Mouse (Mus musculus): ENCODE results near the gene Scn1b. TPM values are rescaled to one million over a fixed set of nuclear protein-coding genes. Genes with fewer than 3 reads are reported as not detected.

Scn1b gene
- polyA plus RNA-seq (2015; fragmentation: Nextera tagmentation; extraction: Ambion mirVana) = 7.1 and 7.8 TPM in 2 replicates

GRCm38 (mm10) chr7:31126851-31127724, at the start of gene Scn1b:
TSS of gene Scn1b (minus strand) at chr7:31127003.
- no peak within 1 kb of the TSS for H3K27ac ChIP-seq (replicated peaks)
- WGBS = 3% methylated on average over 35 of the region's 60 CpGs

GRCm38 (mm10) chr7:31175096-31175495, 48.3 kb upstream of the Scn1b start:
- no peak overlapping the region for H3K27ac ChIP-seq (replicated peaks)
- no peaks in the 10 kb centered on the region for H3K36me3 ChIP-seq
- no peak for ATAC-seq (ENCODE audit: insufficient number of reproducible peaks, low FRiP score, low TSS enrichment, low read depth)
- H3K9me3 ChIP-seq (replicated peaks) = no peaks in the 10 kb centered on the region
- no peak overlapping the region for H3K4me3 ChIP-seq (replicated peaks)
- WGBS = 72% methylated on average over 3 of the region's 3 CpGs
- H3K27me3 ChIP-seq = peaks cover 8% of the 10 kb centered on the region; the same call in 1 of the 2 replicates
- no peak overlapping the region for H3K4me2 ChIP-seq (replicated peaks)
- H3K9ac ChIP-seq = no peak overlapping the region
- no peaks in the 10 kb centered on the region for H3K4me1 ChIP-seq

More at GRCm38 (mm10) chr7:31126851-31127724, at the start of gene Scn1b:
- Histone ChIP-seq H3K4me3 (replicated peaks) (peak within 1 kb of the TSS; percentile 62), H3K4me1 (peaks cover 18% of the 10 kb centered on the region), H3K36me3 (peaks cover 35% of the 10 kb centered on the region), H3K9me3 (replicated peaks) (no peaks in the 10 kb centered on the region), H3K4me2 (replicated peaks) (peak within 1 kb of the TSS; percentile 98), H3K27me3 (peaks cover 15% of the 10 kb centered on the region), H3K9ac (peak within 1 kb of the TSS; percentile 47)
- ATAC-seq (ENCODE audit: insufficient number of reproducible peaks, low FRiP score, low TSS enrichment, low read depth) = peak; percentile 40

GRCm38 (mm10) chr7:31174466-31174865, 47.7 kb upstream of the Scn1b start:
- no peak for ATAC-seq (ENCODE audit: insufficient number of reproducible peaks, low FRiP score, low TSS enrichment, low read depth)
- Histone ChIP-seq H3K27ac (replicated peaks) (no peak overlapping the region), H3K4me2 (replicated peaks) (no peak overlapping the region), H3K9me3 (replicated peaks) (no peaks in the 10 kb centered on the region), H3K36me3 (no peaks in the 10 kb centered on the region), H3K9ac (no peak overlapping the region), H3K4me1 (no peaks in the 10 kb centered on the region), H3K27me3 (peaks cover 8% of the 10 kb centered on the region; the same call in 1 of the 2 replicates), H3K4me3 (replicated peaks) (no peak overlapping the region)
- 56% methylated on average over 8 of the region's 8 CpGs for WGBS

- Histone ChIP-seq H3K4me3 (replicated peaks) (no peak overlapping the region), H3K4me1 (no peaks in the 10 kb centered on the region), H3K27ac (replicated peaks) (no peak overlapping the region), H3K27me3 (no peaks in the 10 kb centered on the region), H3K9me3 (replicated peaks) (no peaks in the 10 kb centered on the region), H3K36me3 (no peaks in the 10 kb centered on the region), H3K9ac (no peak overlapping the region), H3K4me2 (replicated peaks) (no peak overlapping the region)
- ATAC-seq (ENCODE audit: insufficient number of reproducible peaks, low FRiP score, low TSS enrichment, low read depth) = no peak
- WGBS = 13% methylated on average over 2 of the region's 2 CpGs
Observed at GRCm38 (mm10) chr7:31172238-31172637, 45.4 kb upstream of the Scn1b start.

GRCm38 (mm10) chr7:31170520-31170919, 43.7 kb upstream of the Scn1b start:
- no peaks in the 10 kb centered on the region for H3K36me3 ChIP-seq
- ATAC-seq (ENCODE audit: insufficient number of reproducible peaks, low FRiP score, low TSS enrichment, low read depth) = no peak
- no peak overlapping the region for H3K9ac ChIP-seq
- WGBS = 92% methylated on average over 9 of the region's 9 CpGs
- H3K4me1 ChIP-seq = no peaks in the 10 kb centered on the region
- no peak overlapping the region for H3K4me3 ChIP-seq (replicated peaks)
- H3K27ac ChIP-seq (replicated peaks) = no peak overlapping the region
- H3K4me2 ChIP-seq (replicated peaks) = no peak overlapping the region
- H3K9me3 ChIP-seq (replicated peaks) = no peaks in the 10 kb centered on the region
- no peaks in the 10 kb centered on the region for H3K27me3 ChIP-seq

GRCm38 (mm10) chr7:31168412-31168811, 41.6 kb upstream of the Scn1b start:
- Histone ChIP-seq H3K4me3 (replicated peaks) (no peak overlapping the region), H3K4me1 (no peaks in the 10 kb centered on the region), H3K9ac (no peak overlapping the region), H3K36me3 (no peaks in the 10 kb centered on the region), H3K4me2 (replicated peaks) (no peak overlapping the region), H3K27me3 (no peaks in the 10 kb centered on the region), H3K9me3 (replicated peaks) (no peaks in the 10 kb centered on the region), H3K27ac (replicated peaks) (no peak overlapping the region)
- ATAC-seq (ENCODE audit: insufficient number of reproducible peaks, low FRiP score, low TSS enrichment, low read depth) = peak; percentile 73; the same call in 1 of the 2 replicates
- WGBS = 43% methylated on average over 8 of the region's 8 CpGs

DNA sequence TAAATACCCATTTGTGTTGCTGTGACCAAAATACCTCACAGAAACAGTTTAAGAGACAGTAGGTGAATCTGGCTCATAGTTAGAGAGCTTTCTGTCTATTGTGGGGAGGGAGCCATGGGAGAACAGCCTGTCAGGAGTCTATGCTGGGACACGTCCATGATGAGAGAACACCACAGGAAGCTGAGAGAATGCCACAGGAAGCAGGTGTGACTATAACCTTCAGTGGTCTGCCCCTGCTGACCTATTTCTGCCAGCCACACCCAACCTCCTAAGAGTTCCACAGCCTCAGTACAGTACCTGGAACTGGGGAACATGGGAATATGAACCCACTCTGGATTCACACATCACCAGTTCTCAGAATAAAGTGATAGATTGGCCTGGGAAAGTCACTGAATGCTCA, 37.9 kb upstream of the Scn1b start:
- no peak overlapping the region for H3K4me3 ChIP-seq (replicated peaks)
- no peaks in the 10 kb centered on the region for H3K36me3 ChIP-seq
- H3K9me3 ChIP-seq (replicated peaks) = no peaks in the 10 kb centered on the region
- no peak overlapping the region for H3K9ac ChIP-seq
- no peak for ATAC-seq (ENCODE audit: insufficient number of reproducible peaks, low FRiP score, low TSS enrichment, low read depth)
- no peaks in the 10 kb centered on the region for H3K27me3 ChIP-seq
- 63% methylated on average over 1 of the region's 1 CpGs for WGBS
- H3K4me2 ChIP-seq (replicated peaks) = no peak overlapping the region
- H3K27ac ChIP-seq (replicated peaks) = no peak overlapping the region
- H3K4me1 ChIP-seq = no peaks in the 10 kb centered on the region

DNA sequence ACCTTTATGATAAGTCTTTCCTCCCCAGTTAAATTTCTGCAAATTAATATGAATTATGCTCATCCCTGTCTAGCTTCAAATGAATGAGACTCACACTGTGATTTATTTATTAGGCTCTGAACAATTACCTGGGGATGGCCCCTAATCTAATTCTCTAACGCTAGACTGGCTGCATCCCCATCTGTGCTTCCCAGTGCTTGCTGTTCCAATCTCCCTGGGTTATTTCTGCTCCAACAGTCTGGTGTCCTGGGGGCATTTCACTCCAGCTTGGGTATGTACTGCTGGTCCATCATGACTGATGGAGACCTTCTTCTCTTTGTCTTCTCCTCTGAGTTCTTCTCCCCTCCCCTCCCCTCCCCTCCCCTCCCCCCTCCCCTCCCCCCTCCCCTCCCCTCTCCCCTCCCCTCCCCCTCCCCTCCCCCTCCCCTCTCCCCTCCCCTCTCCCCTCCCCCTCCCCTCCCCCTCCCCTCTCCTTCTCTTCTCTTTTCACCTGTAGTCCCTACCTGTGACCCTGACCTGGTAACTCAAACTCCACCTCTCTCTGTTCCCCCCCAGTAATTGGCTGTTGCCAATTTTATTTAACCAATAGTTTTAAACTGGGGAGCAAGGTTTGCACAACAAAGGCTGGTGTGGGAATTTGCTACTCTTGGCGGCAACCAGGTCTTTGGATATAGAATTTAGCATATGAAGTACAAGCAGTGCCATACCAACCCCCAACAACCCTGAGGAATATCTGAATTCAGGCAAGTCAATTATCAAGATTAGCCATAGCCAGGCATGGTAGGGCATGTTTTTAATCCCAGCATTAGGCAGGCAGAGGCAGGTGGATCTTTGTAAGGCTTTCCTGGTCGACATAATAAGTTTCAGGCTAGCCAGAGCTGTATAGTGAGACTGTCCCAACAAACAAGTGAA, 37.1 kb upstream of the Scn1b start:
- no peaks in the 10 kb centered on the region for H3K36me3 ChIP-seq
- no peak overlapping the region for H3K4me2 ChIP-seq (replicated peaks)
- WGBS = 56% methylated on average over 3 of the region's 3 CpGs
- H3K4me1 ChIP-seq = no peaks in the 10 kb centered on the region
- no peak overlapping the region for H3K27ac ChIP-seq (replicated peaks)
- ATAC-seq (ENCODE audit: insufficient number of reproducible peaks, low FRiP score, low TSS enrichment, low read depth) = no peak
- H3K4me3 ChIP-seq (replicated peaks) = no peak overlapping the region
- no peaks in the 10 kb centered on the region for H3K27me3 ChIP-seq
- no peak overlapping the region for H3K9ac ChIP-seq
- no peaks in the 10 kb centered on the region for H3K9me3 ChIP-seq (replicated peaks)

GRCm38 (mm10) chr7:31162324-31162723, 35.5 kb upstream of the Scn1b start:
- Histone ChIP-seq H3K4me3 (replicated peaks) (no peak overlapping the region), H3K4me1 (no peaks in the 10 kb centered on the region), H3K36me3 (no peaks in the 10 kb centered on the region), H3K9ac (no peak overlapping the region), H3K27me3 (no peaks in the 10 kb centered on the region), H3K27ac (replicated peaks) (no peak overlapping the region), H3K4me2 (replicated peaks) (no peak overlapping the region), H3K9me3 (replicated peaks) (no peaks in the 10 kb centered on the region)
- 69% methylated on average over 11 of the region's 11 CpGs for WGBS
- ATAC-seq (ENCODE audit: insufficient number of reproducible peaks, low FRiP score, low TSS enrichment, low read depth) = no peak

GRCm38 (mm10) chr7:31161831-31162230, 35.0 kb upstream of the Scn1b start:
- Histone ChIP-seq H3K4me1 (no peaks in the 10 kb centered on the region), H3K9ac (no peak overlapping the region), H3K27me3 (no peaks in the 10 kb centered on the region), H3K4me3 (replicated peaks) (no peak overlapping the region), H3K27ac (replicated peaks) (no peak overlapping the region), H3K9me3 (replicated peaks) (no peaks in the 10 kb centered on the region), H3K4me2 (replicated peaks) (no peak overlapping the region), H3K36me3 (no peaks in the 10 kb centered on the region)
- ATAC-seq (ENCODE audit: insufficient number of reproducible peaks, low FRiP score, low TSS enrichment, low read depth) = no peak
- 51% methylated on average over 3 of the region's 3 CpGs for WGBS

- H3K4me2 ChIP-seq (replicated peaks) = no peak overlapping the region
- H3K27me3 ChIP-seq = no peaks in the 10 kb centered on the region
- no peaks in the 10 kb centered on the region for H3K9me3 ChIP-seq (replicated peaks)
- H3K9ac ChIP-seq = no peak overlapping the region
- no peak for ATAC-seq (ENCODE audit: insufficient number of reproducible peaks, low FRiP score, low TSS enrichment, low read depth)
- no peak overlapping the region for H3K27ac ChIP-seq (replicated peaks)
- no peaks in the 10 kb centered on the region for H3K36me3 ChIP-seq
- H3K4me3 ChIP-seq (replicated peaks) = no peak overlapping the region
- H3K4me1 ChIP-seq = no peaks in the 10 kb centered on the region
- WGBS = 77% methylated on average over 3 of the region's 3 CpGs
Observed at GRCm38 (mm10) chr7:31161246-31161645, 34.4 kb upstream of the Scn1b start.

All from embryonic facial prominence, embryonic 15.5 days (tissue).